Mouse (Mus musculus): ENCODE results near the gene Tcf12. TPM values are rescaled to one million over a fixed set of nuclear protein-coding genes. Genes with fewer than 3 reads are reported as not detected.

Gene Tcf12
- polyA plus RNA-seq, 1 experiment from 2014 or later, result 43.6 TPM

- H3K36me3 ChIP-seq (ENCODE audit: control insufficient read depth, insufficient read depth, low read length), result no peaks in the 10 kb centered on the region
- H3K4me3 ChIP-seq (replicated peaks; ENCODE audit: low read length), result no peak overlapping the region
- no peak overlapping the region for H3K27ac ChIP-seq (ENCODE audit: low read length)
- ATAC-seq (ENCODE audit: insufficient read depth, low FRiP score), result no peak
- H3K9ac ChIP-seq (ENCODE audit: low read length), result no peak overlapping the region
- H3K9me3 ChIP-seq (replicated peaks; ENCODE audit: control insufficient read depth, low read length), result no peaks in the 10 kb centered on the region
- no peaks in the 10 kb centered on the region for H3K27me3 ChIP-seq (ENCODE audit: control insufficient read depth, insufficient read depth, low read length)
- no peaks in the 10 kb centered on the region for H3K4me1 ChIP-seq (ENCODE audit: control insufficient read depth, insufficient read depth, low read length)
- no peak overlapping the region for H3K4me2 ChIP-seq (ENCODE audit: low read depth, low read length)
Observed at GRCm38 (mm10) chr9:72040156-72040555, 71.5 kb downstream of the Tcf12 start.

- no peak for ATAC-seq (ENCODE audit: insufficient read depth, low FRiP score)
- H3K27ac ChIP-seq (ENCODE audit: low read length), result no peak overlapping the region
- H3K4me2 ChIP-seq (ENCODE audit: low read depth, low read length), result no peak overlapping the region
- no peaks in the 10 kb centered on the region for H3K36me3 ChIP-seq (ENCODE audit: control insufficient read depth, insufficient read depth, low read length)
- no peak overlapping the region for H3K4me3 ChIP-seq (replicated peaks; ENCODE audit: low read length)
- no peaks in the 10 kb centered on the region for H3K9me3 ChIP-seq (replicated peaks; ENCODE audit: control insufficient read depth, low read length)
- 85% methylated on average over 2 of the region's 2 CpGs for WGBS
- H3K27me3 ChIP-seq (ENCODE audit: control insufficient read depth, insufficient read depth, low read length), result no peaks in the 10 kb centered on the region
- no peak overlapping the region for H3K9ac ChIP-seq (ENCODE audit: low read length)
- no peaks in the 10 kb centered on the region for H3K4me1 ChIP-seq (ENCODE audit: control insufficient read depth, insufficient read depth, low read length)
Observed at GRCm38 (mm10) chr9:72039369-72039768, 72.3 kb downstream of the Tcf12 start.

- Histone ChIP-seq H3K4me1 (ENCODE audit: control insufficient read depth, insufficient read depth, low read length) (no peaks in the 10 kb centered on the region; the same call in 1 of the 2 replicates), H3K36me3 (ENCODE audit: control insufficient read depth, insufficient read depth, low read length) (no peaks in the 10 kb centered on the region), H3K9me3 (replicated peaks; ENCODE audit: control insufficient read depth, low read length) (no peaks in the 10 kb centered on the region), H3K9ac (ENCODE audit: low read length) (no peak overlapping the region), H3K4me3 (replicated peaks; ENCODE audit: low read length) (no peak overlapping the region), H3K27ac (ENCODE audit: low read length) (no peak overlapping the region), H3K27me3 (ENCODE audit: control insufficient read depth, insufficient read depth, low read length) (no peaks in the 10 kb centered on the region), H3K4me2 (ENCODE audit: low read depth, low read length) (no peak overlapping the region)
- ATAC-seq (ENCODE audit: insufficient read depth, low FRiP score), result no peak
- 76% methylated on average over 2 of the region's 2 CpGs for WGBS
Observed at GRCm38 (mm10) chr9:72037059-72037516, 74.6 kb downstream of the Tcf12 start.

GRCm38 (mm10) chr9:72036257-72036656 lies 75.4 kb downstream of the Tcf12 start:
- Histone ChIP-seq H3K4me1 (ENCODE audit: control insufficient read depth, insufficient read depth, low read length) (no peaks in the 10 kb centered on the region; the same call in 1 of the 2 replicates), H3K36me3 (ENCODE audit: control insufficient read depth, insufficient read depth, low read length) (no peaks in the 10 kb centered on the region), H3K27me3 (ENCODE audit: control insufficient read depth, insufficient read depth, low read length) (no peaks in the 10 kb centered on the region), H3K4me2 (ENCODE audit: low read depth, low read length) (no peak overlapping the region), H3K27ac (ENCODE audit: low read length) (no peak overlapping the region), H3K4me3 (replicated peaks; ENCODE audit: low read length) (no peak overlapping the region), H3K9me3 (replicated peaks; ENCODE audit: control insufficient read depth, low read length) (no peaks in the 10 kb centered on the region), H3K9ac (ENCODE audit: low read length) (no peak overlapping the region)
- ATAC-seq (ENCODE audit: insufficient read depth, low FRiP score), result no peak
- WGBS, result 78% methylated on average over 3 of the region's 3 CpGs

GRCm38 (mm10) chr9:72033271-72033670 lies 78.4 kb downstream of the Tcf12 start:
- H3K9ac ChIP-seq (ENCODE audit: low read length), result no peak overlapping the region
- H3K4me2 ChIP-seq (ENCODE audit: low read depth, low read length), result no peak overlapping the region
- no peaks in the 10 kb centered on the region for H3K36me3 ChIP-seq (ENCODE audit: control insufficient read depth, insufficient read depth, low read length)
- no peak for ATAC-seq (ENCODE audit: insufficient read depth, low FRiP score)
- peaks cover 3% of the 10 kb centered on the region; the same call in 1 of the 2 replicates for H3K4me1 ChIP-seq (ENCODE audit: control insufficient read depth, insufficient read depth, low read length)
- WGBS, result 82% methylated on average over 2 of the region's 2 CpGs
- H3K9me3 ChIP-seq (replicated peaks; ENCODE audit: control insufficient read depth, low read length), result no peaks in the 10 kb centered on the region
- no peaks in the 10 kb centered on the region for H3K27me3 ChIP-seq (ENCODE audit: control insufficient read depth, insufficient read depth, low read length)
- no peak overlapping the region for H3K4me3 ChIP-seq (replicated peaks; ENCODE audit: low read length)
- H3K27ac ChIP-seq (ENCODE audit: low read length), result no peak overlapping the region

- Histone ChIP-seq H3K9ac (ENCODE audit: low read length) (no peak overlapping the region), H3K27ac (ENCODE audit: low read length) (no peak overlapping the region), H3K9me3 (replicated peaks; ENCODE audit: control insufficient read depth, low read length) (no peaks in the 10 kb centered on the region), H3K27me3 (ENCODE audit: control insufficient read depth, insufficient read depth, low read length) (no peaks in the 10 kb centered on the region), H3K4me2 (ENCODE audit: low read depth, low read length) (no peak overlapping the region), H3K4me1 (ENCODE audit: control insufficient read depth, insufficient read depth, low read length) (peaks cover 3% of the 10 kb centered on the region; the same call in 1 of the 2 replicates), H3K4me3 (replicated peaks; ENCODE audit: low read length) (no peak overlapping the region), H3K36me3 (ENCODE audit: control insufficient read depth, insufficient read depth, low read length) (no peaks in the 10 kb centered on the region)
- no peak for ATAC-seq (ENCODE audit: insufficient read depth, low FRiP score)
Observed at GRCm38 (mm10) chr9:72030274-72030673, 81.4 kb downstream of the Tcf12 start.

GRCm38 (mm10) chr9:72029601-72030000 lies 82.1 kb downstream of the Tcf12 start:
- 58% methylated on average over 1 of the region's 1 CpGs for WGBS
- Histone ChIP-seq H3K27ac (ENCODE audit: low read length) (no peak overlapping the region), H3K4me1 (ENCODE audit: control insufficient read depth, insufficient read depth, low read length) (peaks cover 5% of the 10 kb centered on the region; the same call in 1 of the 2 replicates), H3K27me3 (ENCODE audit: control insufficient read depth, insufficient read depth, low read length) (no peaks in the 10 kb centered on the region), H3K9ac (ENCODE audit: low read length) (no peak overlapping the region), H3K4me3 (replicated peaks; ENCODE audit: low read length) (no peak overlapping the region), H3K36me3 (ENCODE audit: control insufficient read depth, insufficient read depth, low read length) (no peaks in the 10 kb centered on the region), H3K4me2 (ENCODE audit: low read depth, low read length) (no peak overlapping the region), H3K9me3 (replicated peaks; ENCODE audit: control insufficient read depth, low read length) (no peaks in the 10 kb centered on the region)
- ATAC-seq (ENCODE audit: insufficient read depth, low FRiP score), result no peak

GRCm38 (mm10) chr9:72023274-72023673 lies 88.4 kb downstream of the Tcf12 start:
- whole genome bisulfite sequencing, result 65% methylated on average over 5 of the region's 5 CpGs
- H3K27me3 ChIP-seq (ENCODE audit: control insufficient read depth, insufficient read depth, low read length), result no peaks in the 10 kb centered on the region

GRCm38 (mm10) chr9:72021512-72021911 lies 90.2 kb downstream of the Tcf12 start:
- Histone ChIP-seq H3K4me2 (ENCODE audit: low read depth, low read length) (no peak overlapping the region), H3K27ac (ENCODE audit: low read length) (no peak overlapping the region), H3K27me3 (ENCODE audit: control insufficient read depth, insufficient read depth, low read length) (no peaks in the 10 kb centered on the region), H3K9ac (ENCODE audit: low read length) (no peak overlapping the region), H3K9me3 (replicated peaks; ENCODE audit: control insufficient read depth, low read length) (no peaks in the 10 kb centered on the region), H3K4me3 (replicated peaks; ENCODE audit: low read length) (no peak overlapping the region), H3K36me3 (ENCODE audit: control insufficient read depth, insufficient read depth, low read length) (no peaks in the 10 kb centered on the region), H3K4me1 (ENCODE audit: control insufficient read depth, insufficient read depth, low read length) (peaks cover 5% of the 10 kb centered on the region; the same call in 1 of the 2 replicates)
- WGBS, result 36% methylated on average over 3 of the region's 3 CpGs
- ATAC-seq (ENCODE audit: insufficient read depth, low FRiP score), result no peak

More at GRCm38 (mm10) chr9:72023274-72023673, 88.4 kb downstream of the Tcf12 start:
- ATAC-seq (ENCODE audit: insufficient read depth, low FRiP score), result no peak
- Histone ChIP-seq H3K9me3 (replicated peaks; ENCODE audit: control insufficient read depth, low read length) (no peaks in the 10 kb centered on the region), H3K36me3 (ENCODE audit: control insufficient read depth, insufficient read depth, low read length) (no peaks in the 10 kb centered on the region), H3K4me3 (replicated peaks; ENCODE audit: low read length) (no peak overlapping the region), H3K27ac (ENCODE audit: low read length) (no peak overlapping the region), H3K4me1 (ENCODE audit: control insufficient read depth, insufficient read depth, low read length) (peaks cover 5% of the 10 kb centered on the region; the same call in 1 of the 2 replicates), H3K9ac (ENCODE audit: low read length) (no peak overlapping the region), H3K4me2 (ENCODE audit: low read depth, low read length) (no peak overlapping the region)

Data from stomach, embryonic 16.5 days (tissue).